Mouse (Mus musculus): ENCODE data around the gene Tfap2d. TPM values are rescaled to one million over a fixed set of nuclear protein-coding genes. Genes with fewer than 3 reads are reported as not detected.

Tfap2d gene
- not detected in 2 replicates for polyA plus RNA-seq (2015; fragmentation: Nextera tagmentation; extraction: Ambion mirVana)

GRCm38 (mm10) chr1:19102631-19103030 is at the start of gene Tfap2d:
Gene Tfap2d (plus strand): TSS chr1:19103022.
- H3K9ac ChIP-seq (replicated peaks; ENCODE audit: low read length), result no peak within 1 kb of the TSS
- H3K9me3 ChIP-seq (ENCODE audit: low read length), result no peaks in the 10 kb centered on the region
- no peak for ATAC-seq (ENCODE audit: low FRiP score, low TSS enrichment)
- no peak within 1 kb of the TSS for H3K4me2 ChIP-seq (replicated peaks; ENCODE audit: low read depth, low read length)
- peaks cover 89% of the 10 kb centered on the region for H3K27me3 ChIP-seq (ENCODE audit: insufficient read depth, low read length)
- no peaks in the 10 kb centered on the region for H3K4me1 ChIP-seq (ENCODE audit: insufficient read depth, low read length)
- no peak within 1 kb of the TSS for H3K4me3 ChIP-seq (ENCODE audit: low read length)
- WGBS, result 4% methylated on average over 6 of the region's 6 CpGs
- no peak within 1 kb of the TSS for H3K27ac ChIP-seq (ENCODE audit: low read length)
- H3K36me3 ChIP-seq (ENCODE audit: insufficient read depth, low read length), result no peaks in the 10 kb centered on the region

GRCm38 (mm10) chr1:19056300-19056699 is 46.5 kb upstream of the Tfap2d start:
- WGBS, result 17% methylated on average over 3 of the region's 3 CpGs
- no peak overlapping the region for H3K4me2 ChIP-seq (replicated peaks; ENCODE audit: low read depth, low read length)
- H3K9ac ChIP-seq (replicated peaks; ENCODE audit: low read length), result no peak overlapping the region
- H3K36me3 ChIP-seq (ENCODE audit: insufficient read depth, low read length), result no peaks in the 10 kb centered on the region
- H3K27me3 ChIP-seq (ENCODE audit: insufficient read depth, low read length), result no peaks in the 10 kb centered on the region
- H3K9me3 ChIP-seq (ENCODE audit: low read length), result no peaks in the 10 kb centered on the region
- no peak overlapping the region for H3K27ac ChIP-seq (ENCODE audit: low read length)
- no peak overlapping the region for H3K4me3 ChIP-seq (ENCODE audit: low read length)
- H3K4me1 ChIP-seq (ENCODE audit: insufficient read depth, low read length), result no peaks in the 10 kb centered on the region
- ATAC-seq (ENCODE audit: low FRiP score, low TSS enrichment), result no peak

GRCm38 (mm10) chr1:19056861-19057260 is 46.0 kb upstream of the Tfap2d start:
- no peak overlapping the region for H3K9ac ChIP-seq (replicated peaks; ENCODE audit: low read length)
- WGBS, result 76% methylated on average over 6 of the region's 6 CpGs
- H3K27me3 ChIP-seq (ENCODE audit: insufficient read depth, low read length), result no peaks in the 10 kb centered on the region
- no peaks in the 10 kb centered on the region for H3K4me1 ChIP-seq (ENCODE audit: insufficient read depth, low read length)
- no peak for ATAC-seq (ENCODE audit: low FRiP score, low TSS enrichment)
- H3K9me3 ChIP-seq (ENCODE audit: low read length), result no peaks in the 10 kb centered on the region
- H3K27ac ChIP-seq (ENCODE audit: low read length), result no peak overlapping the region
- no peak overlapping the region for H3K4me3 ChIP-seq (ENCODE audit: low read length)
- H3K4me2 ChIP-seq (replicated peaks; ENCODE audit: low read depth, low read length), result no peak overlapping the region
- no peaks in the 10 kb centered on the region for H3K36me3 ChIP-seq (ENCODE audit: insufficient read depth, low read length)

GRCm38 (mm10) chr1:19088078-19088477 is 14.7 kb upstream of the Tfap2d start:
- no peaks in the 10 kb centered on the region for H3K9me3 ChIP-seq (ENCODE audit: low read length)
- H3K36me3 ChIP-seq (ENCODE audit: insufficient read depth, low read length), result no peaks in the 10 kb centered on the region
- no peaks in the 10 kb centered on the region for H3K4me1 ChIP-seq (ENCODE audit: insufficient read depth, low read length)
- peak; percentile 46; the same call in 1 of the 2 replicates for ATAC-seq (ENCODE audit: low FRiP score, low TSS enrichment)
- no peak overlapping the region for H3K27ac ChIP-seq (ENCODE audit: low read length)
- H3K4me3 ChIP-seq (ENCODE audit: low read length), result no peak overlapping the region
- no peak overlapping the region for H3K4me2 ChIP-seq (replicated peaks; ENCODE audit: low read depth, low read length)
- no peaks in the 10 kb centered on the region for H3K27me3 ChIP-seq (ENCODE audit: insufficient read depth, low read length)
- WGBS, result 13% methylated on average over 8 of the region's 8 CpGs
- H3K9ac ChIP-seq (replicated peaks; ENCODE audit: low read length), result no peak overlapping the region

GRCm38 (mm10) chr1:19096921-19097320 is 5.9 kb upstream of the Tfap2d start:
- Histone ChIP-seq H3K27me3 (ENCODE audit: insufficient read depth, low read length) (peaks cover 54% of the 10 kb centered on the region), H3K4me1 (ENCODE audit: insufficient read depth, low read length) (no peaks in the 10 kb centered on the region), H3K4me3 (ENCODE audit: low read length) (no peak overlapping the region), H3K4me2 (replicated peaks; ENCODE audit: low read depth, low read length) (no peak overlapping the region), H3K9me3 (ENCODE audit: low read length) (no peaks in the 10 kb centered on the region), H3K36me3 (ENCODE audit: insufficient read depth, low read length) (no peaks in the 10 kb centered on the region), H3K9ac (replicated peaks; ENCODE audit: low read length) (no peak overlapping the region), H3K27ac (ENCODE audit: low read length) (no peak overlapping the region)
- under 1% methylated on average over 18 of the region's 18 CpGs for WGBS
- no peak for ATAC-seq (ENCODE audit: low FRiP score, low TSS enrichment)

GRCm38 (mm10) chr1:19103316-19103715 is 494 bp downstream of the Tfap2d start:
- no peak overlapping the region for H3K27ac ChIP-seq (ENCODE audit: low read length)
- H3K4me2 ChIP-seq (replicated peaks; ENCODE audit: low read depth, low read length), result no peak overlapping the region
- no peak overlapping the region for H3K4me3 ChIP-seq (ENCODE audit: low read length)
- H3K9ac ChIP-seq (replicated peaks; ENCODE audit: low read length), result no peak overlapping the region
- H3K27me3 ChIP-seq (ENCODE audit: insufficient read depth, low read length), result peaks cover 91% of the 10 kb centered on the region
- H3K36me3 ChIP-seq (ENCODE audit: insufficient read depth, low read length), result no peaks in the 10 kb centered on the region
- H3K4me1 ChIP-seq (ENCODE audit: insufficient read depth, low read length), result no peaks in the 10 kb centered on the region
- ATAC-seq (ENCODE audit: low FRiP score, low TSS enrichment), result no peak
- 4% methylated on average over 21 of the region's 21 CpGs for WGBS
- H3K9me3 ChIP-seq (ENCODE audit: low read length), result no peaks in the 10 kb centered on the region

- Histone ChIP-seq H3K4me2 (replicated peaks; ENCODE audit: low read depth, low read length) (no peak overlapping the region), H3K4me1 (ENCODE audit: insufficient read depth, low read length) (no peaks in the 10 kb centered on the region), H3K36me3 (ENCODE audit: insufficient read depth, low read length) (no peaks in the 10 kb centered on the region), H3K9me3 (ENCODE audit: low read length) (no peaks in the 10 kb centered on the region), H3K4me3 (ENCODE audit: low read length) (no peak overlapping the region), H3K27me3 (ENCODE audit: insufficient read depth, low read length) (peaks cover 92% of the 10 kb centered on the region), H3K9ac (replicated peaks; ENCODE audit: low read length) (no peak overlapping the region), H3K27ac (ENCODE audit: low read length) (no peak overlapping the region)
- 2% methylated on average over 10 of the region's 10 CpGs for WGBS
- no peak for ATAC-seq (ENCODE audit: low FRiP score, low TSS enrichment)
These were observed 937 bp downstream of the Tfap2d start for GRCm38 (mm10) chr1:19103776-19104142.

GRCm38 (mm10) chr1:19104143-19104857 is 1.5 kb downstream of the Tfap2d start:
- ATAC-seq (ENCODE audit: low FRiP score, low TSS enrichment), result no peak
- no peaks in the 10 kb centered on the region for H3K4me1 ChIP-seq (ENCODE audit: insufficient read depth, low read length)
- peaks cover 97% of the 10 kb centered on the region for H3K27me3 ChIP-seq (ENCODE audit: insufficient read depth, low read length)
- H3K27ac ChIP-seq (ENCODE audit: low read length), result no peak overlapping the region
- 2% methylated on average over 35 of the region's 40 CpGs for WGBS
- H3K4me3 ChIP-seq (ENCODE audit: low read length), result no peak overlapping the region
- H3K9ac ChIP-seq (replicated peaks; ENCODE audit: low read length), result no peak overlapping the region
- H3K36me3 ChIP-seq (ENCODE audit: insufficient read depth, low read length), result no peaks in the 10 kb centered on the region
- no peak overlapping the region for H3K4me2 ChIP-seq (replicated peaks; ENCODE audit: low read depth, low read length)
- no peaks in the 10 kb centered on the region for H3K9me3 ChIP-seq (ENCODE audit: low read length)

GRCm38 (mm10) chr1:19106401-19106800 is 3.6 kb downstream of the Tfap2d start:
- no peak overlapping the region for H3K4me3 ChIP-seq (ENCODE audit: low read length)
- no peak for ATAC-seq (ENCODE audit: low FRiP score, low TSS enrichment)
- H3K27me3 ChIP-seq (ENCODE audit: insufficient read depth, low read length), result peaks cover 98% of the 10 kb centered on the region
- H3K4me2 ChIP-seq (replicated peaks; ENCODE audit: low read depth, low read length), result no peak overlapping the region
- H3K27ac ChIP-seq (ENCODE audit: low read length), result no peak overlapping the region
- no peaks in the 10 kb centered on the region for H3K9me3 ChIP-seq (ENCODE audit: low read length)
- H3K4me1 ChIP-seq (ENCODE audit: insufficient read depth, low read length), result no peaks in the 10 kb centered on the region
- 2% methylated on average over 4 of the region's 4 CpGs for WGBS
- no peaks in the 10 kb centered on the region for H3K36me3 ChIP-seq (ENCODE audit: insufficient read depth, low read length)
- no peak overlapping the region for H3K9ac ChIP-seq (replicated peaks; ENCODE audit: low read length)

GRCm38 (mm10) chr1:19106841-19107800 is 4.3 kb downstream of the Tfap2d start:
- 1% methylated on average over 13 of the region's 13 CpGs for WGBS
- H3K27ac ChIP-seq (ENCODE audit: low read length), result no peak overlapping the region
- peaks cover 98% of the 10 kb centered on the region for H3K27me3 ChIP-seq (ENCODE audit: insufficient read depth, low read length)
- no peak overlapping the region for H3K4me2 ChIP-seq (replicated peaks; ENCODE audit: low read depth, low read length)
- H3K36me3 ChIP-seq (ENCODE audit: insufficient read depth, low read length), result no peaks in the 10 kb centered on the region
- no peaks in the 10 kb centered on the region for H3K9me3 ChIP-seq (ENCODE audit: low read length)
- H3K4me1 ChIP-seq (ENCODE audit: insufficient read depth, low read length), result no peaks in the 10 kb centered on the region
- H3K9ac ChIP-seq (replicated peaks; ENCODE audit: low read length), result no peak overlapping the region
- no peak overlapping the region for H3K4me3 ChIP-seq (ENCODE audit: low read length)
- no peak for ATAC-seq (ENCODE audit: low FRiP score, low TSS enrichment)

All from kidney, embryonic 16.5 days (tissue).